Mouse (Mus musculus): ENCODE measurements around the gene Ercc6. TPM values are rescaled to one million over a fixed set of nuclear protein-coding genes. Genes with fewer than 3 reads are reported as not detected.

The Ercc6 gene
- total RNA-seq, 2 experiments from 2014 or later, result 18.9 to 20.5 TPM

Other genes with a start within 250 kb of the Ercc6 start
- gene Ogdhl, start 191.5 kb upstream of the Ercc6 start, total RNA-seq (2021), result 10 to 100 TPM; 58.2 to 68.2 TPM
- gene 1700024G13Rik, start 125.1 kb upstream of the Ercc6 start, total RNA-seq (2021), result 1 to 10 TPM in 1 of 2 experiments, not detected in 1; 1.1 TPM
- gene Slc18a3, start 48.7 kb upstream of the Ercc6 start, total RNA-seq (2021), result under 1 TPM in 1 of 2 experiments, not detected in 1; 0.21 TPM
- under 1 TPM in 1 of 2 experiments, not detected in 1; 0.12 TPM for gene Chat, start 47.5 kb upstream of the Ercc6 start, total RNA-seq (2021)
- gene Prrxl1, start 85.9 kb downstream of the Ercc6 start, total RNA-seq (2021), result not detected
- gene 3425401B19Rik, start 171.8 kb downstream of the Ercc6 start, total RNA-seq (2021), result under 1 TPM in 1 of 2 experiments, not detected in 1; 0.07 TPM

Measured in layer of hippocampus, postnatal 14 days (tissue).